Mouse (Mus musculus) adrenal gland, adult 2 months (tissue): ENCODE measurements around the gene Olfr283. TPM values are rescaled to one million over a fixed set of nuclear protein-coding genes. Genes with fewer than 3 reads are reported as not detected.
A peak's percentile ranks its signal among the peaks of the same experiment; 100 is the strongest.
"Not testable (repeated sequence)": the region's sequence is repeated elsewhere in the genome, so short reads cannot be mapped to it uniquely, and the experiment has no call there.

Source experiments
- DNase-seq: peaks from one replicate; pipeline ENCODE4 v3.0.0; 2021
- long read RNA-seq: library from polyadenylated mRNA; stranded (forward); transcript quantifications from one replicate; pipeline ENCODE4 v2.0.0, GENCODE M21; 2021
- polyA plus RNA-seq: library from polyadenylated mRNA; depleted of rRNA; stranded (reverse); fragments of >200 nt; gene quantifications from 2 replicates; pipeline ENCODE4 v1.2.3, GENCODE M21; 2012; rRNA removed
- total RNA-seq, 2 experiments: library from RNA; stranded (reverse); gene quantifications; 2 replicates each; pipeline ENCODE4 v1.2.3; 2021

Gene Olfr283
- total RNA-seq = not detected
- polyA plus RNA-seq = not detected in 2 replicates
- long read RNA-seq = 0 reads

- DNase-seq = no peak
Observed at GRCm38 (mm10) chr15:98380846-98381245, at the start of gene Olfr283. Gene Olfr283 (minus strand): TSS chr15:98380946.

GRCm38 (mm10) chr15:98425188-98425587, 44.4 kb upstream of the Olfr283 start:
- DNase-seq = no peak

GRCm38 (mm10) chr15:98424753-98425152, 44.0 kb upstream of the Olfr283 start:
- no peak for DNase-seq

- no peak for DNase-seq
Observed at GRCm38 (mm10) chr15:98424326-98424725, 43.6 kb upstream of the Olfr283 start.

- DNase-seq = no peak
Observed at GRCm38 (mm10) chr15:98420897-98421296, 40.2 kb upstream of the Olfr283 start.

- DNase-seq = no peak
Observed at GRCm38 (mm10) chr15:98418096-98418495, 37.4 kb upstream of the Olfr283 start.

- DNase-seq = not testable (repeated sequence)
Observed at GRCm38 (mm10) chr15:98417285-98417684, 36.5 kb upstream of the Olfr283 start.

- not testable (repeated sequence) for DNase-seq
Observed at GRCm38 (mm10) chr15:98416802-98417201, 36.1 kb upstream of the Olfr283 start.

- DNase-seq = no peak
Observed at GRCm38 (mm10) chr15:98415996-98416395, 35.2 kb upstream of the Olfr283 start.

GRCm38 (mm10) chr15:98410249-98410648, 29.5 kb upstream of the Olfr283 start:
- no peak for DNase-seq

GRCm38 (mm10) chr15:98409635-98410034, 28.9 kb upstream of the Olfr283 start:
- DNase-seq = no peak

- peak; percentile 11 for DNase-seq
Observed at GRCm38 (mm10) chr15:98408406-98409060, 27.8 kb upstream of the Olfr283 start.

GRCm38 (mm10) chr15:98402356-98402755, 21.6 kb upstream of the Olfr283 start:
- DNase-seq = no peak

- no peak for DNase-seq
Observed at GRCm38 (mm10) chr15:98397136-98397535, 16.4 kb upstream of the Olfr283 start.

GRCm38 (mm10) chr15:98391903-98392187, 11.1 kb upstream of the Olfr283 start:
- DNase-seq = peak; percentile 46

- DNase-seq = peak; percentile 21
Observed at GRCm38 (mm10) chr15:98391081-98391902, 10.5 kb upstream of the Olfr283 start.

- DNase-seq = peak; percentile 87
Observed at GRCm38 (mm10) chr15:98389796-98390195, 9.1 kb upstream of the Olfr283 start.

GRCm38 (mm10) chr15:98387621-98388020, 6.9 kb upstream of the Olfr283 start:
- no peak for DNase-seq

- DNase-seq = no peak
Observed at GRCm38 (mm10) chr15:98378209-98378608, 2.5 kb downstream of the Olfr283 start.

- DNase-seq = no peak
Observed at GRCm38 (mm10) chr15:98340887-98341286, 39.9 kb downstream of the Olfr283 start, which contains the start of gene Olfr284. Gene Olfr284 (minus strand): TSS chr15:98340987.
